Mouse (Mus musculus) kidney, postnatal 10 days (tissue): ENCODE results near the gene Crisp4.

Experiments used
- DNase-seq: peaks from one replicate; pipeline ENCODE4 v3.0.0; 2021; ENCODE audit warnings: mixed read lengths

The Crisp4 gene

DNA sequence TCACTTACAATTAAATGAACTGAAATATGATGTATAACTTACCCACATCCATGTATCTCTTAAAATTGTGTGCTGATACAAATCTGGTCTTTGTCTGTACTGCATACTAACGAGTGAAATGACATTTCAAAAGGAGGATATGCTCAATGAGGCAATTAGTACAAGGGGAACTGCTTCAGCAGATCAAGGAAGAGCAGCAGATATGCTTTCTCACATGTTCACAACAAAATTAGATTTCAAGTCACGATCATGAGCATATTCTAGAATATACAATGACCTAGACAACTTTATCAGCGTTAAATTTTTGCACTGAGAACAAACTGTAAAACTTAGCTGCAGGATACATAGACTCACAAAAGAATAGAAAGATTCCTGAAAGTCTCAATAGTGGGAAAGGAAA lies at the start of gene Crisp4:
Gene Crisp4, minus strand, starts transcription at position 101 of the 400 bp plus-strand sequence.
- no peak for DNase-seq

DNA sequence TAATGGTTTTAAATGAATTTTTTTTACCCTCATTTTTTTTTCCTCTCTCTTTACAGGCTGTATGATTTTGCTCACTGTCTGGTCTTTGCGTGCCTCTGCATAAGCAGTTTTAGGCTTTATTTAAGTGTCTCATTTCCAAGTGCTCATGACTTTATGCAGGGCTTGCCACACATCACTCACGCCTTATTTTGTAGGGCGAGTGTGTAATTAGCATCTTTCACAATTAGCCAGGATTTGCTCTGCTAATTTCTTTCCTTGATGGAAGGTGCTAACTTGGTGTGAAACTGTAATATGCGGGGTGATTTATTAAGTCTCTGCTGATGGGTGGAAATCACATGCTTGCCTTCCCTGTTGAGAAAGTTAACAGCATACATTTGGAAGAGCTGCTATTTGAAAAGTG lies 46.0 kb upstream of the Crisp4 start:
- DNase-seq = no peak

- DNase-seq = no peak
Measured at GRCm38 (mm10) chr1:18190714-18191712, 45.3 kb upstream of the Crisp4 start.

DNA sequence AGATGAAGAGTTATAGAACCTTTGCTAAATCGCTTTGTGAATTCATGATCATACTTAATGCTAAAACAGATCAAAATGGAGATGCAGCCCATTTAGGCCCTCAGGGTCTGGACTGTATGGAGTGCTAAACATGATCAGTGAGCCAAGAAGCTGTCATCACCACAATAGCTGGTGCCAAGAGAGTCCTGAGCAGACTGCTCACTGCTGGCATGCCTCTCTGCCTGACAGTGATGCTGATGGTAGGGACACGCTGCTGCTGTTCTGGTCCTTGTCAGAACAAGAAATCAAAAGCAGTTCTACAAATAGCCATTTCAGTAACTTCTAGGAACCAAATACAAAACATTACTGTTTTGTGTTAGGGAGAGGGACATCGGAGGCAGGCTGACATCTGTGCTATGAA lies 35.5 kb upstream of the Crisp4 start:
- no peak for DNase-seq

DNA sequence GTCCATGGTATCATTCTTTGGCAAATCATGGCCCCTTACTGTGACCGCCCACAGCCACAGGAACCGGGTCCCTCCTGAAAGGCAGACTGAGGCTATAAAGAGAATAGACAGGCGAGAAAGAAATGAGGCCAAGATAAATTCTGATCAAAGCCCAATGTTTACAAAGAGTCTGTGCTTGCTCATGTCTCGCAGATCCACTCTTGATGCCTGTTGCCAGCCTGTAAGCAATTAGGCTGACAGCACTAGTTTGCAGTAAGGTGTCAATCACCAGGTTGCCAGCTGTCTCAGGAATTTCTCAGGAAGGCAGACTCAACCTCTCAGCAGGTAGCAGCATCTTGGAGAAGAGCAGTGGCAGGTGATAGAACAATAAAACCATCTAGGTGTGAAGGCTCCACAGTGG lies 24.9 kb upstream of the Crisp4 start:
- no peak for DNase-seq

- DNase-seq = no peak
Measured at GRCm38 (mm10) chr1:18168261-18168660, 22.6 kb upstream of the Crisp4 start.

GRCm38 (mm10) chr1:18159082-18159481 lies 13.4 kb upstream of the Crisp4 start:
- no peak for DNase-seq

DNA sequence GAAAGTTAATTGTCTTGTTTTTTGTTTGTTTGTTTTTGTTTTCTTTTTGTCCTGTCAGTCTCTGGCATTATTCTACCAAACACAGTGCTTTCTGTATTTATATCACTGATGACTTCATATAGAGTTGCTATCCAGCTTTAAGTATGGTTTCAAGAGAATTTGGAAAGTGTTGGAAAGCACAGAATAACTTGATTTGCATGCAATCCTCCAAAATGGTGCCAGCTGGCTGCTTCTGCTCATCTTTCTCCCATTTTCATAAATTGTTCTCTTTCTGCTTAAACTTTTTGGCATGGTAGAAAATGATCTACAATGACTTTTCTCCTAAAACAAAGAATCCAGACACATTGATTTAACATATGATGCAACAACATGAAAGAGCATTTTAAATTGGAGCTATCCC lies 2.5 kb upstream of the Crisp4 start:
- DNase-seq = no peak

- no peak for DNase-seq
Measured at GRCm38 (mm10) chr1:18131691-18132090, 14.0 kb downstream of the Crisp4 start.

GRCm38 (mm10) chr1:18129983-18130382 lies 15.7 kb downstream of the Crisp4 start:
- no peak for DNase-seq

GRCm38 (mm10) chr1:18106720-18107355 lies 38.9 kb downstream of the Crisp4 start:
- no peak for DNase-seq

DNA sequence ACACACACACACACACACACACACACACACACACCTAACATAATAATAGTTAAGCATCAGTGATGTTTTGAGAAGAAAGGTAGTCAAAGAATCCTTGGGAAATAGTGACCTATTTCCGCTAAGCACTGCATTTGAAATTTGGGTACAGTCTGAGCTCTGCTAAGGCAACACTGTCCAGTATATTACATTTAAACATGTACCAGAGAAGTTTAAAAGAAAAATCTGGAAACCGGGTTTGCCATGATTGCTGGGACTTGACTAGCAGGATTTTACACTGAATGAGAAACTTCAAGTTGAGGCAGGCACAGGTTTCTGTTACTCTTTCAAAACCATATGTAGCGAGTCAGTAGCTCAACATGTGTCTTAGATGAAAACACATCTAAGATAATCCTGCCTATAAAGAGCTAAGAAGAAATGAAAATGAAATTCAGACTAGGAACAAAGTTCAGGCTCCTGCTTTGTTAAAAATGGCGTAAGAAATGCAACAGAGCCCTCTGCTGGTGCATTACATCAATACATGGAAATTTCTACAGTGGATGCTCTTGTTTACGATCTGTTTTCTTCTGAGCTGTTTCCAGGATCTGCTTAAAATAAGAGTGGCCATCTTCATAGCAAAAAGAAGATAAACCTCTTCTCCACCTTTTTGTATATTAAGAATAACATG lies 39.7 kb downstream of the Crisp4 start:
- DNase-seq = peak; percentile 10

GRCm38 (mm10) chr1:18105029-18105865 lies 40.5 kb downstream of the Crisp4 start:
- DNase-seq = no peak
